Mouse (Mus musculus) induced T-regulatory cell, adult 2 months (primary cell): ENCODE data around the gene 1600015I10Rik.
"Not testable (repeated sequence)": the region's sequence is repeated elsewhere in the genome, so short reads cannot be mapped to it uniquely, and the experiment has no call there.

Experiments
- DNase-seq: peaks from one replicate; pipeline ENCODE4 v3.0.0-alpha.2; 2012; ENCODE audit warnings: low read depth

The 1600015I10Rik gene

DNA sequence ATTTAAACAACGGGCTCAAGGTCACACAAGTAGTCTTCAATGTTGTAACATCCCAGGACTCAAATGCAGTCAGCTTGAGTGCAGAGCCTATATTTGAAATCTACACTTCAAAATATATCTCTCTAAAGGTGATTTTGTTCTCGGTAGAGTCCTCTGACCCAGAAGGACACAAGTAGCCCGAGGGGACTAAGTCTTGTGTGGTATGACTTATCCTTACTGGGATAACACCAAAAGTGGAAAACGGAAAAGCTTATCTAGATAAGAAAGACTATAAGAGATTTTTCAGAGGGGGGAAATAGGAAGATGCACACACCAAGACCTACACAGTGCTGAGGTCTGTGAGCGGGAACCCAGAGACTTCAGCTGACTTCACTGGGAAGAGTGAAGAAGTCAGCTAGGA, at the start of gene 1600015I10Rik:
Gene 1600015I10Rik, plus strand, starts transcription at position 301 of the 400 bp plus-strand sequence.
- no peak for DNase-seq

DNA sequence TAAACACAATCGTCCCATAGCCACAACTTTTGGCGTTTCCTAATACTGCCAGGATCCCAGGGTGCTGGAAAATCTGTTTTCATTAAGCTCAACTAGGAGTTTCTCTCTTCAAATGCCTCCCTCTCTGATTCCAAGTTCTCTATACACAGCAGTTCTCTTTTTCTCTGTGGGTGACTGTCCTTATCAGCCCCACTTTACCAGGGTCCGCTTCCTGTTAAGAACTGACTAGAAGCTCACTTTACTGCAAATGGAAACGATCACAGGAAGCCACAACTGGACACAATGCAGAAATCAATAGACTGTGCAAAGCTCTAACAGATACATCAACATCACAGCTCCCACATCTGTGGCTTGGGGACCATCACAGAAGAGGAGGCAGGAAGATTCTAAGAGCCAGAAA, 35.5 kb upstream of the 1600015I10Rik start:
- DNase-seq = no peak

DNA sequence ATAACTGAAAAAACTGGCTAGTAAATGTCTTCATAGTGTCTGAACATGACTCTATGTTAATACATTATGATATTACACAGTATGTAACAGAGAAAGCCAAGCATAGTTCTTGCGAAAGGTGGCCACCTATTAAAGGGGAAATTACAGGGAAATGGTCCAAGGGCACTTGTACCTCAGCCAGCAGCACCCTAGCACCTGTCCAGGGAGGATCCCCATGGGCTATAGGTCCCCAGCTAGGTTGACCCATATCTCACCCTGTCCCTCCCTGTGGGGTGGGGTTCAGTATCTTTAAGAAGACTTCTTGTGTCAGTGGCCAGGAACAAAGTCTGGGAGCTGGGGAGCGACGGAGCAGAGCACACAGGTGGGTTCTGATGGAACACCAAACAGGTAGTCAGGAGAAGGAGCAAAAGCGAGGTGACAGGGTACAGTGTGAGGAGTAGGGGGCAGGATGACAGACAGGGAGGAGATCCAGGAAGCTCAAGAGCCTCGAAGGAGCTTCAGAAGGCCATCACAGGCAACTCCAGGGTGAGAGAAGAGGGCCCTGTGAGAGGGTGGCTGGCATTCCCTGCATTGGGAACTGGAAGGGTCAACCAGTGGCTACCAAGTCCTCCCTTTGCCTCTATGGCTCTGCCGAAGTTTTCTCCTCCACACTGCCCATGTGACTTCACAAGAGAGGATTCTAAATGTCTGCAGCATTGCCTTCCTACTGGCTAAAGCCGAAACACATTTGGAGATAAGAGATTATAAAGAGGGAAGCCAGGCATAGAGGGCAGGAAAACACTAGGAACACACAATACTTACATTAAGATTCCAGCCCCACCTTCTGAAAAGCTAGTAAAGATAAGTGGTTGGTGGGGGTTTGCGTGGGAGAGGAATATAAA, 34.5 kb upstream of the 1600015I10Rik start:
- no peak for DNase-seq

DNA sequence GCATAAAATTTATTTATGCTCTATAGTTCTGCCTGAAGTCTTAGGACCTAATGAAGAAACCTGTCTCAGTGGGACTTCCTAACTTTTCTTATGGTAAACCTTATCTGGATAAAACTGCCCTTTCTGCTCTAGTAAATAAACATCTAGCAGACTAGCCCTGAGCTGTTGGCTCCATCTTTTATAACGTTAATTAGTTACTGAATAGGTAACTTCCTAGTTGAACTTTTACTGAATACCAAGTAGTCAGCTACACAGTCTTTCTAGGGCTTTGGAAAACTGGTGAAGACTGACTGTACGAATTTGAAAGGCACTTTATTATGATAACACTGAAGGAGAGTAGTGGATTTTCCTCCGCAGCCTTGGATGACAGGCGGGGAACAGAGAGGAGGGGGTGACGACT, 33.8 kb upstream of the 1600015I10Rik start:
- no peak for DNase-seq

DNA sequence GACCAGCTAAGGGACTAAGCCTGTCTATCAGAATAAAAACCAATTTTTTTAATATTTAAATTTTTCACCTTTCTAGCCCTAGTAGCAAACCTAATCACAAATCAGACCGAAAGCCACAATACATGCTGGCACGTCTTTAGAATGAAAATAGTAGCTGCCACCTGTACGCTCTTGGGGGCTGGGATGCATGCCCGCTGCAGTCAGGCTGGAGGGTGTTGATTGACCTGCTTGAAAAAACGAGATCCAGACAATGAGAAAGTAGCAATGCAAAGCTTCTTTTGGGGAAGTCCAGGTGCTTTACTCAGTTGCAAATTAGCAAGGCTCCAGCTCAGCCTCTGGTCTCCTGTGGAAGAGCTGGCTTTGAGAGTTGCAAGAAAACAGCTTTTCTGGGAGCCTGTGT, 32.7 kb upstream of the 1600015I10Rik start:
- no peak for DNase-seq

DNA sequence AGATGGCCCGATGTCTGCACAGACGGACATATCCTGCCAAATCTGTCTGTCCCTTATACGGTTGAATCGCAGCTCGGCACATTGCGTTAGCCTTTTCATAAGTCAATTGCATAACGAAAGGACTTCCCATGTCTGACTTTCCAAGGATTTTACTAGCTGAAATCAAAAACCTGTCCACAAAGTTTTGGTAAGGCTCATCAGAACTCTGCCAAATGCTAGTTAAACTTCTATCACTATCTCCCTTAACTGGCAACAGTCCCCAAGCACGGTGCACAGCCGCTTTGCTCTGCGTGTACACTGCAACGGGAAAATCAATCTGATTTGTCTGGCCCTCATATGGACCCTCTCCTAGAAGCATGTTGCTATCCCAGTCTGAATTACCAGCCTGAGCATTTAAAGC, 28.4 kb upstream of the 1600015I10Rik start:
- not testable (repeated sequence) for DNase-seq

DNA sequence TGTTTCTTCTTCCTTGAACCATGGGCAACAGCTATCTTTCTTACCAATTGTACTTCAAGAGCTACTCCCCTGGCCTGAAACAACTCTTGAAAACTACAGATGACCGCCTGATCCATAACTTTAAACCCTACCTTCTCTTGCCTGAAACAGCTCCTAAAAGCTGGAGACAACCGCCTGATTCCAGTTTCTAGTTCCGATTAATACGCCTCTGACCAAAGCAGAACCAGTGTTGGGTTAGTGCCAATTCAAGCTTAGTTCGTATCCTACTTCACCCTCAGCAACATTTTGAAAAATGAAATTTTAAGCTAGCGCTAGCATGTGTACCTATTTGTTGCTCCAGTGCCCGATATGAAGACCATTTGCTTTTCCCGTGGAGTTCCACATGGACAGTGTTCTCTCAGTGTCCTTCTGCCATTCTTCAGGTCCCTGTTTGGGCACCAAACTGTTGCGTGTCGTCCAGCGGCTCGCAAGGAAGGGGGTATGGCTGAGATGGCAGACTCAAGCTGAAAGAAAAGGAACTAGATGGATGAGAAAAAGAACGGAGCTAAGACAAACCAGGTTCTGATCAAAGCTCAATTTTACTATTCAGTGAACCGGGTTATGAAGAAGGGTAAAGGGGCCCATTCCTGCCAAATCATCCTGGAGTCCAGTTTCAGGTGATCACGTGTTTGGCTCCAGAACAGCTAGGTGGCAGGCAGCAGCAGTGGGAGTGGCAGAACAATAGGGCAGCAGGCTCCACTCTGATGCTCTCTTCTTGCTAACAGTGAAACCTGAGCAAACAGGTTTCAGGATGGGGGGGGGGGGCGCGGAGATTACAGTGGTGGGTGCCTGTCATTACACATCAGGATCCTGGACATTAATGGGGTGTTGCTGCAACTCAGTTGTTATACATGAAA, 26.9 kb upstream of the 1600015I10Rik start:
- no peak for DNase-seq

DNA sequence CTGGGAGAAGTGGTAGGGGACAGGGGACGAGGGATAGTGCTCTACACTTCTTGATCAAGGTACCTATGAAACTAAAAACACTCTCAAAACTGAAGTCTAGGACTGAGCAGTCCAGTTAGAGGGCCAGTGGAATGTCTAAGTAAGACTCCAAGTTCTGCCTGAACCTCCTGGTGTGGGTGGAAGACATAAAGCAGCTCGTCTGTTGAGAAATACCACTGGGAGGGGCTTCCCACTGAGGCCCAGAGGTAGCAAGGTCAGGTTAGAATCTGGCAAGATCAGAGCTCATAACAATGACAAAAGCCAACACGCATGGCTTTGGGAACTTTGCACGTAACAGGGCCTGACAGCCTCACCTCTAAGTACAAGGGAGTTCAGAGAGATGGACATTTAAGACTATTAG, 26.3 kb upstream of the 1600015I10Rik start:
- no peak for DNase-seq

DNA sequence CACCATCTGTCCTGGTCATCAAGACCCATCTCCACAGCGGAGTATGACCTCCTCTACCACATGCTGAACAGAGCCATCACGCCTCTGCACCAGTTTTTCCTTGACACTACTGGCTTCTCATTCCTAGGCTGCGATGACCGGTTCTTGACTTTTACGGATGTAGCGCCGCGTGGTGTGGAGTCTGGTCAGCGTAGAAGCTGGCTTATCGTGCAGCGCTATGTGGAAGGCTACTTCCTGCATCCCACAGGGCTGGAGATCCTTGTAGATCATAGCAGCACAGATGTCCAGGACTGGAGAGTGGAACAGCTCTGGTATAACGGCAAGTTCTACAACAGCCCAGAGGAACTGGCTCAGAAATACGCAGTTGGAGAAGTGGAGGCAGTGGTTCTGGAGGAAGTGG, 24.1 kb upstream of the 1600015I10Rik start:
- no peak for DNase-seq

DNA sequence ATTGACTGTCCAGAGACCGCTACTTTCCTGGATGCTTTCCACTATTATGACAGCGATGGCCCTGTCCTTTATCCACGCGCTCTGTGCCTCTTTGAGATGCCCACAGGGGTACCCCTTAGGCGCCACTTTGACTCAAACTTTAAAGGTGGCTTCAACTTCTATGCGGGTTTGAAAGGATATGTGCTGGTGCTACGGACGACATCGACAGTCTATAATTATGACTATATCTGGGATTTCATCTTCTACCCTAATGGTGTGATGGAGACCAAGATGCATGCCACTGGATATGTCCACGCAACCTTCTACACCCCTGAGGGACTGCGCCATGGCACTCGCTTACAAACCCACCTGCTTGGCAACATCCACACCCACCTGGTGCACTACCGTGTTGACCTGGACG, 23.3 kb upstream of the 1600015I10Rik start:
- no peak for DNase-seq

DNA sequence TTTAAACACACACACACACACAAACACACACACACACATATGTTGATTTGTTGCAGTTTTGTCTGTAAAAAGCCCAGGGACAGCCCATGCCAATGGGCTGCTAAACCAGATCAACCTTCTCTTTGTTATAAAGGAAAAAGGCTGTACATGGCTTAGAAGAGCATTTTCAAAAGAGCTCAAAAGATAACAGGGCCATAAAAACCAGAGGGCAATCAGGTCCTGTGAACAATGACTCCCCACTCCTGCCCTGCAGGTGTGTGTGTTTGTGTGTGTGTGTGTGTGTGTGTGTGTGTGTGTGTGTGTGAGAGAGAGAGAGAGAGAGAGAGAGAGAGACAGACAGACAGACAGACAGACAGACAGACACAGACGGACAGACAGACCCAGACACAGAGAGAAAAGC, 20.5 kb upstream of the 1600015I10Rik start:
- DNase-seq = no peak

DNA sequence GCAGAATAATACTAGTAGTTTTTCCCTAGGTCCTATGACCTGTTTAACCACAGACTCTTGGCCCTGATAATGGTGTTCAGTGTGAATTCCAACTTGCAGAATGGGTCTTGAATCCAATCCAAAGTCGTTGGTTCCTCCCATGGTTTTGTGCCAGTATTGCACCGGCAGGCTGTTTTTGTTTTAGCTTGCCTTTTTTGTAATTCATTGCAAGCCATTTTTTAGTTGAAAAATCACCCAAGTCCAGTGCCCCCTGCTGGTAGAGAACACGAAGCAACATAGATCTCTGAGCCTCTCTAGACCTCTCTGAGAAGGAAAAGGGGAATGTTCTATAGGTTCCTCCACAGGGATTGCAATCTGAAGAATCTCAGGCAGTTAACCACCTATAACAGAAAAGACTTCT, 17.7 kb upstream of the 1600015I10Rik start:
- DNase-seq = peak; percentile 70

DNA sequence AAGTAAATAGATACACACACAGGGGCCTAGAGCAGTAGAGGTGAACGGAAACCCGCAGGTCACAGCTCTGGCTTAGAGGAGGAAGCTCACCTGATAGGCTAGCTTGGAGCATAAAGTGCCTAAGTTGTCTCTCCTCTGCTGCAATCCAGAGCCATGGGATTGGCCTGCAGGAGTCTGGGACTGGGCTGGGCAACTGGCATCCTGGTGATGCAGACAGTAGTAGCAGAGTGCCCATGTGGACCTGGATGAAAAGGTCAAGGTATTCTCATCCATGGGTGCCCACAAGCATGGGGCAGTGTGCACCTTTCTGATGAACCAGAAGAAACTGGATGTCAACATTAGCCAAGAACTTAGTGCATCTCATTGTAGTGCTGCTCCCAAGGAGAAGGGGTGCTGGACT, 16.1 kb upstream of the 1600015I10Rik start:
- no peak for DNase-seq

DNA sequence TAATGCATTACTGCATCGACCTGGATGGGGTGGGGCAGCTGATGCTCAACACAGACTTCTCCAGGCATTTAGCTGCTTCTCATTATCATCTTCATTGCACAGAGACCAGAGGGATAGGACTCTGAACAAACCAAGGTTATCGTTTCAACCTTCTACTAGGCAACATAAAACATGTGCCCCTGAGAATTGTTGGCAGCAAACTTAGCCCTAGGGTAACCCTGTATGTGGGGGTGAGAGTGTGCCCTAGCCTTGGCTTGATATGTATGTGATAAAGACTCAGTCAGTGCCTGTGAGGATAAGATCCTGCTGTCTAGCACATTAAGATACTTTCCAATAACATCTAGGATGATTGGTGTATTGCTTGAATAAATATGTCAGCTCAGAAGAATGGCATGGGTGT, 19.9 kb downstream of the 1600015I10Rik start:
- no peak for DNase-seq

DNA sequence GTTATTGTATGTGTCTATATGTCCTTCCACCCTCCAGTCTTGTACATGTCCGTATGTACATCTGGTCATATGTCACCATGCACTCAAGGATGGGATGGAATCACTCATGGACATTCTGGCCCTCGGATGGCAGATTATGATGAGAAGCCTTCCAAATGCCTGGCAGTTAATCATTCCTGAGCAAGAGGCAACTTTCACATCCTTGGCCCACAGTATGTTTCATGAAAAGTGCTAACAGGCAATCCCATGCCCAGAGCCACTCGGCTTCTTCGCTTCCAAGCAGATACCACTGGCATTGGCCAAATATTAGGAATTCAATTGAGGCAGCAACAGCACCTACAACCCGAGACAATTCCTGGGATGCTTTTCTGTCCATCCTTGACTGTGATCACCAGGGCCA, 21.0 kb downstream of the 1600015I10Rik start:
- DNase-seq = no peak

DNA sequence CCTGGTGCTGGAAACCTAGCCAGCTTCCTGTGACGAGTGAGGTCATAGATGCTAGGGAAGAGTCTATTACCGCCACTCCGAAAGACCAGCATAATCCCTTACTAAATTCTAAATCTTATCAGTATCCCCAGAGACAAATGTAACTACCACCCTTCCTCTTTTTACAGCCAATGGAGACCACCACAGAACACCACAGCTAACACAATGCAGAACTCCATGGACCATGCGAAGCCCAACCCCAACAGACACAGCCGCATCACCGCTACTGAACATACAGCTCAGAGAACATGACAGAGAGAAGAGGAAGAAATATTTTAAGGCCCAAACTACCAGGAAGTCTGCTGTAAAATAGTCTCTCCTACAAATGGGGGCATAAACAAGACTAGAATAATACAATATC, 21.9 kb downstream of the 1600015I10Rik start:
- no peak for DNase-seq

DNA sequence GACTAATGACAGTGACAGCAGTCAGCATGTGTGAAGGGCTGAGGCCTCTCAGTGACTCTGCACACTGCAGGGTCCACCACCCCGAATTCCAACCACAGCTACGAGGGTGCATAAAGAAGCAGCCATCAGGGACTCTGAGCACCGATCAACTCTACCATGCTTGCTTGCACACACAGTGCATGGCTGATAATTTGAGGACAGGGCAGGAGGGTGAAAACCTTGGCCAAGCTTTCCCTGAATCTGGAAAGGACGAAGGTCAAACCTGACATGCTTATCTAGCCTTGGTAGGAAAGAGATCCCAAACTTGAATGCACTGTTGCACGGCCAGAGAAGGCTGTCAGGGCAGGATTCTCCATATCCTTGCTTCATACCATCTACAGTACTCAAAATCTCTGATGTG, 23.5 kb downstream of the 1600015I10Rik start:
- DNase-seq = no peak

DNA sequence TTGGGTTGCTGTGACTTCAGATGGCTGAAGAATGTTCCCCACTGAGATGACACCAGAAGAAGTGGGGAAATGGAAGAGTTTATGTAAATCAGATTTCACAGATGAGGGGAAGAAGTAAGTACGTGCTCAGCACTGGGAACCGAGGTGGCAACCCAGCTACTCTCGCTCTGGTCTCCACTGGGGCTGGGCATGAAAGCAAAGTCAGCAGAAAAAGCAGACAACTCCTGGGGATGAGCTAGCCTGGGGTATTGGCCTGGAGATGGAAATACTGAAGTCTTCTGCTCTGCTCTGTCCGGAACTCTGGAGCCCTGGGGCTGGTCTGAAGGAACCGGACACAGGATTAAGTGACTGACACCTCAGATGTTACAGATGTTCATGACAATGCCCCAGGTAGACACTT, 24.5 kb downstream of the 1600015I10Rik start:
- no peak for DNase-seq

DNA sequence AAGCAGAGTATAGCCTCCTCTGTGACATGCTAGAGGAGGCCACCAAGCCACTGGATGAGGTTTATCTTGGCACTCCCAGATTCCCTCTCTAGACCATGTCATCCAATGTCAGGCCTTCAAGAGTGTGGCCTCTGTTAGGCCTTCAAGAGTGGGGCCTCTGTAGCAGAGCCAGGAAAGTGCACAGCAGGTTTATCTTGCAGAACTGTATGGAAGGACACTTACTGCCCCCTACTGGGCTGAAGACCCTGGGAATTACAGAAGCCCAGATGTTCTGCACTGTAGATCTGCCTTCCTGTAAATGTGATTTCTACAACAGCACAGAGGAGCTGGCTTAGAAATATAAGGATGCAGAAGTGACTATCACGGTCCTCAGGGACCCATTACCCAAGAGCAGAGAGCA, 25.3 kb downstream of the 1600015I10Rik start:
- peak; percentile 53 for DNase-seq

DNA sequence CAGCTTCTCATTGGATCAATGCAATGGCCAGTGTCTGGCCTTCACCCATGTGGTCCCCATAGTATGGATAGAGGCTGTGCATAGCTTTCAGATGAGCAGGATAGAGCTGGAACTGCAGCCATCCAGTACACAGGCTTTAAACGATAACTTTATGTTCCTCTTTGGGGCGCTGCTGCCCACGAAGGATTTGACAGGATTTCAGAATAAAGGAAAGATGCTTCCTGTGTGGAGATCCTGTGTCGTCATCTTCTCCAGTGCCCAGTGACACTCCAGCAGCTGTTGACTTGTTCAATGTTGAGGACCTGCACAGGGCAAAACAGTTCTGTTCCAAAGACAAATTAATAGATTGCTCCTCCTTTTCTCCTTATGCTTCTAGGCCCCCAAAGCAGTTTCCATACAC, 27.1 kb downstream of the 1600015I10Rik start:
- no peak for DNase-seq

DNA sequence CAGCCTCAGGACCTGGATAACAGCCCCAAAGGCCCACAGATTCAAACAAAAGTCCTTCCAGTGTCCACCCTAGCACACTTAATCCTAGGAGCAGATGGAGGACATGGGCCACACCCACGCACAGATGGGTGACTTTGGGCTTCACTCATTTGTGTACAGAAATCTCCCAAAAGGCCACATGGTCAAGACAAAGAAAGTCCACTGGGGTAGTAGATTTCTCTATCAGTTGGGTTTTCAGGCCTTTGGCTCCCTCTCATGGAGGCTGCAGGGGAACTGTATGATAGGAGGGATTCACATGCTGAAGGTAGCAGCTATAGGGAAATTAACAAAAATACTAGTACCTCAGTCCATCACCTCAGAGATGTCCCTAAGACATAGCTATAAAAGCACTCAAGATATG, 28.4 kb downstream of the 1600015I10Rik start:
- no peak for DNase-seq

DNA sequence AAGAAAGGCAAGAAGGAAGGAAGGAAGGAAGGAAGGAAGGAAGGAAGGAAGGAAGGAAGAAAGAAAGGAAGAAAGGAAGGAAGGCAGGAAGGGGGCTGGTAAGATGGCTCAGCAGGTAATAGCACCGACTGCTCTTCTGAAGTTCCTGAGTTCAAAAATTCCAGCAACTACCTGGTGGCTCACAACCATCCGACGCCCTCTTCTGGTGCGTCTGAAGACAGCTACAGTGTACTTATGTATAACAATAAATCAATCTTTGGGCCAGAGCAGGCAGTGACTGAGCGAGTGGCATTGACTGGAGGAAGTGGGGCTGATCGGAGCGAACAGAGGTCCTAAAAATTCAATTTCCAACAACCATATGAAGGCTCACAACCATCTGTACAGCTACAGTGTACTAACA, 29.5 kb downstream of the 1600015I10Rik start:
- DNase-seq = peak; percentile 7

DNA sequence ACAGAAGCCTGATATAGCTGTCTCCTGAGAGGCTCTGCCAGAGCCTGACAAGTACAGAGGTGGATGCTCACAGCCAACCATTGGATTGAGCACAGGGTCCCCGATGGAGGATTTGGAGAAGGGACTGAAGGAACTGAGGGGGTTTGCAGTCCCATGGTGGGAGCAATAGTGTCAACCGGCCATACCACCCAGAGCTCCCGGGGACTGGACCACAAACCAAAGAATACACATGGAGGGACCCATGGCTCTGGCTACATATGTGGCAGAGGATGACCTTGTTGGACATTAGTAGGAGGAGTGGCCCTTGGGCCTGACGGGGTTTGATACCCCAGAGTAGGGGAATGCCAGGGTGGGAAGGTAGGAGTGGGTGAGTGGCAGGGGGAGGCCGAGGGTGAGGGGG, 37.0 kb downstream of the 1600015I10Rik start:
- DNase-seq = not testable (repeated sequence)
